Mouse (Mus musculus): ENCODE results near the gene Casz1. TPM values are rescaled to one million over a fixed set of nuclear protein-coding genes. Genes with fewer than 3 reads are reported as not detected.

Casz1 gene
- total RNA-seq, 1 experiment: 4.0 TPM

DNA sequence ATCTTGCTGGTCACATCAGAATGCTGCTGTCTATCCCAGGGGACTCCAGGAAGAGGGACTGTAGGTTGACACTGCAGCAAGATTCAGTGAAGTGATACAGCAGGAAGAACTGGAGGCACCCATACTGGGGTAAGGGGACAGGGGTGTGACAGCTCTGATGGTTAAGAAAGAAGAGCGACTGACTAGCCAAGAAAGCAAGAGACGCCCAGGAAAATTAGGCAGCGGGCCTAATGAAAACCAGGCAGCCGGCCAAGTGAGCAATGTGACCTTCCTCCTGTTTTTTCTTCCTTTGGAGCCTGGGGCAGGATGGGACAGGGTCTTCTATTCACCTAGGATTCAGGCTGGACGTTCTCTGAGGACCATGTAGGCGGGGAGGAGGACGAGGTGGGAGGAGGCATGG lies 22.7 kb upstream of the Casz1 start:
- H3K36me3 ChIP-seq (ENCODE audit: control insufficient read depth, insufficient read depth, low read length, poor library complexity, severe bottlenecking): no peaks in the 10 kb centered on the region
- no peak for TF ChIP-seq CHD2 (IDR thresholded peaks at IDR 0.05; ENCODE audit: low read depth, low read length)
- no peaks in the 10 kb centered on the region for H3K4me1 ChIP-seq (ENCODE audit: control insufficient read depth in 2 of 2, insufficient read depth in 2 of 2, low read length in 2 of 2, poor library complexity in 1 of 2)
- in situ Hi-C loops (cut with MboI; ENCODE audit: low sequenced_read_pairs in 2 of 2, unreplicated experiment in 2 of 2): no loop called here
- no peaks in the 10 kb centered on the region for H3K9me3 ChIP-seq (ENCODE audit: control insufficient read depth, insufficient read depth, low read depth, low read length)
- H3K4me3 ChIP-seq (ENCODE audit: insufficient read depth in 1 of 2, low read depth in 1 of 2, low read length in 2 of 2, poor library complexity in 1 of 2, severe bottlenecking in 1 of 2): no peak overlapping the region
- no peak overlapping the region for H3K27ac ChIP-seq (ENCODE audit: insufficient read depth, low read depth, low read length, poor library complexity, severe bottlenecking)
- H3K9ac ChIP-seq (ENCODE audit: insufficient read depth, low read depth, low read length, poor library complexity, severe bottlenecking): no peak overlapping the region
- DNase-seq (ENCODE audit: low read depth, low spot score): no peak

DNA sequence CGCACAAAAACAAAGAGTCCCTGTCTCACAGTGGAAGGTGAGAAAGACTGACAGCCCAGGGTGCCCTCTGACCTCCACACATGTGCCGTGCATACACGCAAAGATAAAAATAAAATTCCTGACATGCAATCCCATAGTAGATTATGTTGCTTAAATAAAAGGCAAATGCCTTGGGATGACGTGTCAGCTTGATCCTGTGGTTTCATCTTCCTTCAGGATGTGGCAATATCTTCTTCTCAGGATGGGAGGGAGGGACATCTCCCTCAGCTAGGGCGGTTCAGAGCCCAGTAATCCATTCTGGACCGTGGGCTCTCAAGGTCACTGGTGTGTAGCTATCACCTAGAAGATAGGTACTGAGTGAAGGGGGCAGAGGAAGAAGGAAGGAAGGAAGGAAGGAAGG lies 21.3 kb upstream of the Casz1 start:
- no peak overlapping the region for H3K4me3 ChIP-seq (ENCODE audit: insufficient read depth in 1 of 2, low read depth in 1 of 2, low read length in 2 of 2, poor library complexity in 1 of 2, severe bottlenecking in 1 of 2)
- TF ChIP-seq ZC3H11A (IDR thresholded peaks at IDR 0.05; ENCODE audit: borderline replicate concordance, low read depth, low read length) (no peak), MAFK (IDR thresholded peaks at IDR 0.05; ENCODE audit: insufficient read depth, low read depth, low read length) (no peak), CHD2 (IDR thresholded peaks at IDR 0.05; ENCODE audit: low read depth, low read length) (no peak), ZNF384 (IDR thresholded peaks at IDR 0.05; ENCODE audit: low read depth, low read length) (no peak), HCFC1 (IDR thresholded peaks at IDR 0.05; ENCODE audit: borderline replicate concordance, insufficient read depth, low read length) (no peak)
- H3K9ac ChIP-seq (ENCODE audit: insufficient read depth, low read depth, low read length, poor library complexity, severe bottlenecking): no peak overlapping the region
- H3K4me1 ChIP-seq (ENCODE audit: control insufficient read depth in 2 of 2, insufficient read depth in 2 of 2, low read length in 2 of 2, poor library complexity in 1 of 2): no peaks in the 10 kb centered on the region; a peak in 1 of 4 replicates
- no peak for DNase-seq (ENCODE audit: low read depth, low spot score)
- in situ Hi-C loops (cut with MboI; ENCODE audit: low sequenced_read_pairs in 2 of 2, unreplicated experiment in 2 of 2): no loop called here
- no peak overlapping the region for H3K27ac ChIP-seq (ENCODE audit: insufficient read depth, low read depth, low read length, poor library complexity, severe bottlenecking)
- H3K36me3 ChIP-seq (ENCODE audit: control insufficient read depth, insufficient read depth, low read length, poor library complexity, severe bottlenecking): no peaks in the 10 kb centered on the region
- no peaks in the 10 kb centered on the region for H3K9me3 ChIP-seq (ENCODE audit: control insufficient read depth, insufficient read depth, low read depth, low read length)

DNA sequence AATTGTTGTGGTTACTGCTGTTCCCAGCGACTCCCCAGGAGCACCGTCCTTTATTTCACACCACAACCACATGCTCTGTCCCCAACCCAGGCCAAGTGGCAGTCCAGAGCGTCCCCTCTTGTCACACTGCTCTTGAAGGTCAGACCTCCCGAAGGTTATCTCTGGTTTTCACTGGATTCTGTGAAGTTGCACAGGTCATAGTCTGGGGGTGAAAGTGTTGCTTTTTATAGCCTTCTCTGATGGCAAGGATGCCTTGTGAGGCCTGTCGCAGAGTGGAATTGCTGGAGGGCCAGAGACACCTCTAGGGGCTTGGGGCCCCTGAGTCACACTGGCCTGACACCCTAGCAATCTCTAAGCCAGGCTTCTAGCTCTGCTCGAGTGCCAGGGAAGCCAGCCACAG lies 20.5 kb upstream of the Casz1 start:
- TF ChIP-seq MAFK (IDR thresholded peaks at IDR 0.05; ENCODE audit: insufficient read depth, low read depth, low read length): no peak
- no peak for TF ChIP-seq ZC3H11A (IDR thresholded peaks at IDR 0.05; ENCODE audit: borderline replicate concordance, low read depth, low read length)
- no peak for TF ChIP-seq ZNF384 (IDR thresholded peaks at IDR 0.05; ENCODE audit: low read depth, low read length)
- TF ChIP-seq HCFC1 (IDR thresholded peaks at IDR 0.05; ENCODE audit: borderline replicate concordance, insufficient read depth, low read length): no peak
- TF ChIP-seq CHD2 (IDR thresholded peaks at IDR 0.05; ENCODE audit: low read depth, low read length): no peak
- no peak overlapping the region for H3K9ac ChIP-seq (ENCODE audit: insufficient read depth, low read depth, low read length, poor library complexity, severe bottlenecking)
- H3K4me3 ChIP-seq (ENCODE audit: insufficient read depth in 1 of 2, low read depth in 1 of 2, low read length in 2 of 2, poor library complexity in 1 of 2, severe bottlenecking in 1 of 2): no peak overlapping the region
- DNase-seq (ENCODE audit: low read depth, low spot score): no peak
- no peaks in the 10 kb centered on the region for H3K9me3 ChIP-seq (ENCODE audit: control insufficient read depth, insufficient read depth, low read depth, low read length)
- in situ Hi-C loops (cut with MboI; ENCODE audit: low sequenced_read_pairs in 2 of 2, unreplicated experiment in 2 of 2): no loop called here
- peaks cover 0 to 2% of the 10 kb centered on the region in 2 experiments; a peak in 1 of 4 replicates for H3K4me1 ChIP-seq (ENCODE audit: control insufficient read depth in 2 of 2, insufficient read depth in 2 of 2, low read length in 2 of 2, poor library complexity in 1 of 2)
- no peaks in the 10 kb centered on the region for H3K36me3 ChIP-seq (ENCODE audit: control insufficient read depth, insufficient read depth, low read length, poor library complexity, severe bottlenecking)
- no peak overlapping the region for H3K27ac ChIP-seq (ENCODE audit: insufficient read depth, low read depth, low read length, poor library complexity, severe bottlenecking)

DNA sequence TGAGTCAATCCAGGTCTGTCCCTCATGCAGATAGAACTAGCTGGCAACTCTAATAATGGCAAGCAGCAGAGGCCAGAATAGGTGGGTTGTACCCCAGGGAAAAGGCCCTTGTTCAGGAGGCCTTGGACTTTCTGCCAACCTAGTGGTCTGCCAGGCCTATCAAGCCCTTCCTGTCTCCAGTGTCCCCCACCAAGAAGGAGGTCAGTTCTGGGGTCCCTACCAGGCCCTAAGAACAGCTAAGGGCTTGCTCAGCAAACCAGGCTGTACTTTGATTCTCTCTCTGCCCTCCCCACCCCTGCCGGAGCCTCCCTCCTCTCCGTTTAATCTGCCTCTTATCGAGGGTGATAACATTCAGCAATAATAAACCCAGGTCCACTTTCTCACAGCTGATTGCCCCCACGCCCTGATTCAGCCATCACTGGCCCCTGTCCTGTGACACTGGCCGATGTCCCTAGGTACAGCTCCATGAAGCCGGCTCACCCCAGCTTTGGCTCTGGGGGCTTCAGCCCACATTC lies 19.1 kb upstream of the Casz1 start:
- Histone ChIP-seq H3K4me3 (ENCODE audit: insufficient read depth in 1 of 2, low read depth in 1 of 2, low read length in 2 of 2, poor library complexity in 1 of 2, severe bottlenecking in 1 of 2) (no peak overlapping the region), H3K9ac (ENCODE audit: insufficient read depth, low read depth, low read length, poor library complexity, severe bottlenecking) (no peak overlapping the region), H3K36me3 (ENCODE audit: control insufficient read depth, insufficient read depth, low read length, poor library complexity, severe bottlenecking) (no peaks in the 10 kb centered on the region), H3K9me3 (ENCODE audit: control insufficient read depth, insufficient read depth, low read depth, low read length) (no peaks in the 10 kb centered on the region), H3K4me1 (ENCODE audit: control insufficient read depth in 2 of 2, insufficient read depth in 2 of 2, low read length in 2 of 2, poor library complexity in 1 of 2) (peaks cover 4 to 13% of the 10 kb centered on the region in 2 experiments; a peak in 1 of 4 replicates), H3K27ac (ENCODE audit: insufficient read depth, low read depth, low read length, poor library complexity, severe bottlenecking) (no peak overlapping the region)
- TF ChIP-seq MAFK (IDR thresholded peaks at IDR 0.05; ENCODE audit: insufficient read depth, low read depth, low read length): no peak
- TF ChIP-seq ZC3H11A (IDR thresholded peaks at IDR 0.05; ENCODE audit: borderline replicate concordance, low read depth, low read length): no peak
- TF ChIP-seq HCFC1 (IDR thresholded peaks at IDR 0.05; ENCODE audit: borderline replicate concordance, insufficient read depth, low read length): no peak
- no peak for TF ChIP-seq CHD2 (IDR thresholded peaks at IDR 0.05; ENCODE audit: low read depth, low read length)
- no peak for TF ChIP-seq ZNF384 (IDR thresholded peaks at IDR 0.05; ENCODE audit: low read depth, low read length)
- in situ Hi-C loops (cut with MboI; ENCODE audit: low sequenced_read_pairs in 2 of 2, unreplicated experiment in 2 of 2): no loop called here
- no peak for DNase-seq (ENCODE audit: low read depth, low spot score)

DNA sequence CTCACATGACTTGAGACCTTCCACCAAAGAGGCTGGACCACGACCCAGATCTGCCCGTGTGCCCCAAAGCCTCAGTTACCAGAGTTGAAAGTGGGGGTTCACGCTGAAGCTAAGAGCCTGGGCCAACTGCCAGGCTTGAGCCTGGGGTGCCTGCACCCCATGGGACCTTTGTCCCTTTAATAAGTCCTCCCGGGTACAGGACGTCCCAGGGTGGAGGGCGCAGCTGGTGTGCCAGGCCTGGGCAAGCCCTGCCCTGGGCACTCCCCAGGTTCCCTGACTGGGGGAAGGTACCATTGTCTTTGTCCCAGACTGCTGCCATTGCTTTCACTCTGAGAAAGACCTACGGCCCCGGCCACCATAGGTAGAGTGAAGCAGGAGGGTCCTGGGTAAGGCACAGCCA lies 18.2 kb upstream of the Casz1 start:
- Histone ChIP-seq H3K4me3 (ENCODE audit: insufficient read depth in 1 of 2, low read depth in 1 of 2, low read length in 2 of 2, poor library complexity in 1 of 2, severe bottlenecking in 1 of 2) (no peak overlapping the region), H3K36me3 (ENCODE audit: control insufficient read depth, insufficient read depth, low read length, poor library complexity, severe bottlenecking) (no peaks in the 10 kb centered on the region), H3K9me3 (ENCODE audit: control insufficient read depth, insufficient read depth, low read depth, low read length) (no peaks in the 10 kb centered on the region), H3K27ac (ENCODE audit: insufficient read depth, low read depth, low read length, poor library complexity, severe bottlenecking) (no peak overlapping the region), H3K9ac (ENCODE audit: insufficient read depth, low read depth, low read length, poor library complexity, severe bottlenecking) (no peak overlapping the region), H3K4me1 (ENCODE audit: control insufficient read depth in 2 of 2, insufficient read depth in 2 of 2, low read length in 2 of 2, poor library complexity in 1 of 2) (peaks cover 4 to 14% of the 10 kb centered on the region in 2 experiments; a peak in 1 of 4 replicates)
- in situ Hi-C loops (cut with MboI; ENCODE audit: low sequenced_read_pairs in 2 of 2, unreplicated experiment in 2 of 2): no loop called here
- TF ChIP-seq CHD2 (IDR thresholded peaks at IDR 0.05; ENCODE audit: low read depth, low read length) (no peak), HCFC1 (IDR thresholded peaks at IDR 0.05; ENCODE audit: borderline replicate concordance, insufficient read depth, low read length) (no peak), MAFK (IDR thresholded peaks at IDR 0.05; ENCODE audit: insufficient read depth, low read depth, low read length) (no peak), ZC3H11A (IDR thresholded peaks at IDR 0.05; ENCODE audit: borderline replicate concordance, low read depth, low read length) (no peak), ZNF384 (IDR thresholded peaks at IDR 0.05; ENCODE audit: low read depth, low read length) (no peak)
- DNase-seq (ENCODE audit: low read depth, low spot score): no peak

Data from ES-E14 (cell line).